Mouse (Mus musculus): ENCODE measurements at regions not wholly inside any gene's neighbourhood (a gene's known extent, or its start where the extent isn't known, plus 50 kb on each side); places are given as distances from the start of the nearest gene placed in this dataset.

- DNase-seq (ENCODE audit: extremely low read depth, low read depth, low spot score): no peak
- H3K4me3 ChIP-seq (ENCODE audit: insufficient read depth, low read depth, low read length): no peak overlapping the region
- no peaks in the 10 kb centered on the region for H3K27me3 ChIP-seq (ENCODE audit: control insufficient read depth, insufficient read depth, low read length)
- H3K79me2 ChIP-seq (ENCODE audit: control insufficient read depth, insufficient read depth, low read length): no peaks in the 10 kb centered on the region
- no peak for TF ChIP-seq CTCF (IDR thresholded peaks at IDR 0.05; ENCODE audit: low read depth, low read length)
- TF ChIP-seq POLR2A (IDR thresholded peaks at IDR 0.05; ENCODE audit: extremely low read depth, insufficient read depth, low read length): no peak
- H3K9ac ChIP-seq (ENCODE audit: low read depth, low read length): no peak overlapping the region
- H3K36me3 ChIP-seq (ENCODE audit: control insufficient read depth, insufficient read depth, low read length): no peaks in the 10 kb centered on the region
- H3K27ac ChIP-seq (replicated peaks; ENCODE audit: insufficient read depth, low read depth, low read length): no peak overlapping the region
- no peaks in the 10 kb centered on the region for H3K4me1 ChIP-seq (ENCODE audit: control insufficient read depth, insufficient read depth, low read length)
- WGBS: 60% methylated on average over 17 of the region's 17 CpGs
These were observed 64.5 kb upstream of the Nectin1 start for GRCm38 (mm10) chr9:43679331-43679730.

GRCm38 (mm10) chr9:43681317-43681716 lies 62.5 kb upstream of the Nectin1 start:
- WGBS: 74% methylated on average over 3 of the region's 3 CpGs
- TF ChIP-seq CTCF (IDR thresholded peaks at IDR 0.05; ENCODE audit: low read depth, low read length) (no peak), POLR2A (IDR thresholded peaks at IDR 0.05; ENCODE audit: extremely low read depth, insufficient read depth, low read length) (no peak)

GRCm38 (mm10) chr9:43682102-43682501 lies 61.7 kb upstream of the Nectin1 start:
- no peak for DNase-seq (ENCODE audit: extremely low read depth, low read depth, low spot score)
- H3K27ac ChIP-seq (replicated peaks; ENCODE audit: insufficient read depth, low read depth, low read length): no peak overlapping the region
- no peaks in the 10 kb centered on the region for H3K79me2 ChIP-seq (ENCODE audit: control insufficient read depth, insufficient read depth, low read length)
- H3K4me3 ChIP-seq (ENCODE audit: insufficient read depth, low read depth, low read length): no peak overlapping the region
- TF ChIP-seq CTCF (IDR thresholded peaks at IDR 0.05; ENCODE audit: low read depth, low read length) (no peak), POLR2A (IDR thresholded peaks at IDR 0.05; ENCODE audit: extremely low read depth, insufficient read depth, low read length) (no peak)
- H3K4me1 ChIP-seq (ENCODE audit: control insufficient read depth, insufficient read depth, low read length): no peaks in the 10 kb centered on the region
- 62% methylated on average over 5 of the region's 5 CpGs for WGBS
- no peaks in the 10 kb centered on the region for H3K27me3 ChIP-seq (ENCODE audit: control insufficient read depth, insufficient read depth, low read length)
- H3K36me3 ChIP-seq (ENCODE audit: control insufficient read depth, insufficient read depth, low read length): no peaks in the 10 kb centered on the region
- H3K9ac ChIP-seq (ENCODE audit: low read depth, low read length): no peak overlapping the region

More at GRCm38 (mm10) chr9:43681317-43681716, 62.5 kb upstream of the Nectin1 start:
- no peaks in the 10 kb centered on the region for H3K36me3 ChIP-seq (ENCODE audit: control insufficient read depth, insufficient read depth, low read length)
- DNase-seq (ENCODE audit: extremely low read depth, low read depth, low spot score): no peak
- H3K27ac ChIP-seq (replicated peaks; ENCODE audit: insufficient read depth, low read depth, low read length): no peak overlapping the region
- no peaks in the 10 kb centered on the region for H3K79me2 ChIP-seq (ENCODE audit: control insufficient read depth, insufficient read depth, low read length)
- no peaks in the 10 kb centered on the region for H3K27me3 ChIP-seq (ENCODE audit: control insufficient read depth, insufficient read depth, low read length)
- no peaks in the 10 kb centered on the region for H3K4me1 ChIP-seq (ENCODE audit: control insufficient read depth, insufficient read depth, low read length)
- H3K9ac ChIP-seq (ENCODE audit: low read depth, low read length): no peak overlapping the region
- H3K4me3 ChIP-seq (ENCODE audit: insufficient read depth, low read depth, low read length): no peak overlapping the region

GRCm38 (mm10) chr9:43684596-43684995 lies 59.2 kb upstream of the Nectin1 start:
- 76% methylated on average over 5 of the region's 5 CpGs for WGBS
- Histone ChIP-seq H3K36me3 (ENCODE audit: control insufficient read depth, insufficient read depth, low read length) (no peaks in the 10 kb centered on the region), H3K27ac (replicated peaks; ENCODE audit: insufficient read depth, low read depth, low read length) (no peak overlapping the region), H3K27me3 (ENCODE audit: control insufficient read depth, insufficient read depth, low read length) (no peaks in the 10 kb centered on the region), H3K4me1 (ENCODE audit: control insufficient read depth, insufficient read depth, low read length) (no peaks in the 10 kb centered on the region), H3K9ac (ENCODE audit: low read depth, low read length) (no peak overlapping the region), H3K79me2 (ENCODE audit: control insufficient read depth, insufficient read depth, low read length) (no peaks in the 10 kb centered on the region), H3K4me3 (ENCODE audit: insufficient read depth, low read depth, low read length) (no peak overlapping the region)
- TF ChIP-seq POLR2A (IDR thresholded peaks at IDR 0.05; ENCODE audit: extremely low read depth, insufficient read depth, low read length) (no peak), CTCF (IDR thresholded peaks at IDR 0.05; ENCODE audit: low read depth, low read length) (no peak)
- no peak for DNase-seq (ENCODE audit: extremely low read depth, low read depth, low spot score)

GRCm38 (mm10) chr9:43692015-43692414 lies 51.8 kb upstream of the Nectin1 start:
- Histone ChIP-seq H3K9ac (ENCODE audit: low read depth, low read length) (no peak overlapping the region), H3K4me1 (ENCODE audit: control insufficient read depth, insufficient read depth, low read length) (no peaks in the 10 kb centered on the region), H3K4me3 (ENCODE audit: insufficient read depth, low read depth, low read length) (no peak overlapping the region), H3K27ac (replicated peaks; ENCODE audit: insufficient read depth, low read depth, low read length) (no peak overlapping the region), H3K27me3 (ENCODE audit: control insufficient read depth, insufficient read depth, low read length) (no peaks in the 10 kb centered on the region), H3K36me3 (ENCODE audit: control insufficient read depth, insufficient read depth, low read length) (no peaks in the 10 kb centered on the region), H3K79me2 (ENCODE audit: control insufficient read depth, insufficient read depth, low read length) (no peaks in the 10 kb centered on the region)
- no peak for DNase-seq (ENCODE audit: extremely low read depth, low read depth, low spot score)
- WGBS: 76% methylated on average over 1 of the region's 1 CpGs
- TF ChIP-seq POLR2A (IDR thresholded peaks at IDR 0.05; ENCODE audit: extremely low read depth, insufficient read depth, low read length) (no peak), CTCF (IDR thresholded peaks at IDR 0.05; ENCODE audit: low read depth, low read length) (no peak)

GRCm38 (mm10) chr9:43692538-43692937 lies 51.2 kb upstream of the Nectin1 start:
- H3K36me3 ChIP-seq (ENCODE audit: control insufficient read depth, insufficient read depth, low read length): no peaks in the 10 kb centered on the region
- H3K4me3 ChIP-seq (ENCODE audit: insufficient read depth, low read depth, low read length): no peak overlapping the region
- TF ChIP-seq POLR2A (IDR thresholded peaks at IDR 0.05; ENCODE audit: extremely low read depth, insufficient read depth, low read length) (no peak), CTCF (IDR thresholded peaks at IDR 0.05; ENCODE audit: low read depth, low read length) (no peak)
- 89% methylated on average over 10 of the region's 10 CpGs for WGBS
- no peak overlapping the region for H3K27ac ChIP-seq (replicated peaks; ENCODE audit: insufficient read depth, low read depth, low read length)
- no peaks in the 10 kb centered on the region for H3K4me1 ChIP-seq (ENCODE audit: control insufficient read depth, insufficient read depth, low read length)
- no peaks in the 10 kb centered on the region for H3K79me2 ChIP-seq (ENCODE audit: control insufficient read depth, insufficient read depth, low read length)
- H3K9ac ChIP-seq (ENCODE audit: low read depth, low read length): no peak overlapping the region
- DNase-seq (ENCODE audit: extremely low read depth, low read depth, low spot score): no peak
- H3K27me3 ChIP-seq (ENCODE audit: control insufficient read depth, insufficient read depth, low read length): no peaks in the 10 kb centered on the region
